Mouse (Mus musculus): ENCODE results near the gene Pde6b.

Gene Pde6b

GRCm38 (mm10) chr5:108388201-108388600 lies at the start of gene Pde6b:
Gene Pde6b, plus strand, starts transcription at chr5:108388391.
- DNase-seq (ENCODE audit: low spot score in 2 of 2): no peak

- DNase-seq (ENCODE audit: low spot score in 2 of 2): no peak
Measured at GRCm38 (mm10) chr5:108343680-108344170, 44.5 kb upstream of the Pde6b start.

- no peak for DNase-seq (ENCODE audit: low spot score in 2 of 2)
Measured at GRCm38 (mm10) chr5:108345313-108346071, 42.7 kb upstream of the Pde6b start.

GRCm38 (mm10) chr5:108347843-108348242 lies 40.3 kb upstream of the Pde6b start:
- no peak for DNase-seq (ENCODE audit: low spot score in 2 of 2)

GRCm38 (mm10) chr5:108349511-108350148 lies 38.6 kb upstream of the Pde6b start:
- DNase-seq (ENCODE audit: low spot score in 2 of 2): no peak

- no peak for DNase-seq (ENCODE audit: low spot score in 2 of 2)
Measured at GRCm38 (mm10) chr5:108354056-108354455, 34.1 kb upstream of the Pde6b start.

GRCm38 (mm10) chr5:108357862-108358261 lies 30.3 kb upstream of the Pde6b start:
- no peak for DNase-seq (ENCODE audit: low spot score in 2 of 2)

GRCm38 (mm10) chr5:108359491-108359890 lies 28.7 kb upstream of the Pde6b start:
- no peak for DNase-seq (ENCODE audit: low spot score in 2 of 2)

- DNase-seq (ENCODE audit: low spot score in 2 of 2): no peak
Measured at GRCm38 (mm10) chr5:108360211-108360610, 28.0 kb upstream of the Pde6b start.

- no peak for DNase-seq (ENCODE audit: low spot score in 2 of 2)
Measured at GRCm38 (mm10) chr5:108362330-108362729, 25.9 kb upstream of the Pde6b start.

GRCm38 (mm10) chr5:108366328-108366983 lies 21.7 kb upstream of the Pde6b start:
- DNase-seq (ENCODE audit: low spot score in 2 of 2): no peak

GRCm38 (mm10) chr5:108366984-108367841 lies 21.0 kb upstream of the Pde6b start:
- DNase-seq (ENCODE audit: low spot score in 2 of 2): peak in 1 of 2 experiments; percentile 6

GRCm38 (mm10) chr5:108367871-108368332 lies 20.3 kb upstream of the Pde6b start, which contains the start of gene Gm42517:
Gene Gm42517, minus strand, starts transcription at chr5:108367922.
- DNase-seq (ENCODE audit: low spot score in 2 of 2): no peak

GRCm38 (mm10) chr5:108368446-108368845 lies 19.7 kb upstream of the Pde6b start:
- no peak for DNase-seq (ENCODE audit: low spot score in 2 of 2)

- no peak for DNase-seq (ENCODE audit: low spot score in 2 of 2)
Measured at GRCm38 (mm10) chr5:108368851-108369621, 19.2 kb upstream of the Pde6b start.

- DNase-seq (ENCODE audit: low spot score in 2 of 2): no peak
Measured at GRCm38 (mm10) chr5:108369964-108370363, 18.2 kb upstream of the Pde6b start.

GRCm38 (mm10) chr5:108374079-108374478 lies 14.1 kb upstream of the Pde6b start:
- DNase-seq (ENCODE audit: low spot score in 2 of 2): no peak

- DNase-seq (ENCODE audit: low spot score in 2 of 2): no peak
Measured at GRCm38 (mm10) chr5:108376059-108376458, 12.1 kb upstream of the Pde6b start.

- no peak for DNase-seq (ENCODE audit: low spot score in 2 of 2)
Measured at GRCm38 (mm10) chr5:108378346-108378745, 9.8 kb upstream of the Pde6b start.

GRCm38 (mm10) chr5:108385632-108386031 lies 2.6 kb upstream of the Pde6b start:
- DNase-seq (ENCODE audit: low spot score in 2 of 2): no peak

GRCm38 (mm10) chr5:108386449-108386848 lies 1.7 kb upstream of the Pde6b start:
- DNase-seq (ENCODE audit: low spot score in 2 of 2): no peak
